Comparison of ENCODE assay signal across 37 mouse cellular contexts in genomic region chr1:72587532-72587931, GRCm38 (mm10). TPM values are rescaled to one million over a fixed set of nuclear protein-coding genes. Genes with fewer than 3 reads are reported as not detected.
"Had no signal": no experiment of that assay in that cellular context is flagged by ENCODE, and none has a peak within 500 bp of the region (broad histone marks: within the 10 kb centered on the region; RNA-seq: fewer than 3 reads in every experiment).

No protein-coding gene starts in this region.

- H3K4me3 ChIP-seq: heart, embryonic 12.5 days; heart, embryonic 13.5 days; heart, embryonic 15.5 days; hindbrain, embryonic 10.5 days; hindbrain, embryonic 12.5 days; hindbrain, embryonic 13.5 days; hindbrain, embryonic 15.5 days; intestine, embryonic 15.5 days; kidney, embryonic 15.5 days; layer of hippocampus, adult 2 months; left cerebral cortex, adult 2 months had no signal

- DNase-seq: heart, postnatal 10 days; heart, postnatal 14 days; heart, postnatal 36 days; heart, postnatal 4 days; kidney, adult 11 months; kidney, adult 18-20 months; kidney, adult 2 months; kidney, adult 8-10 months; kidney, adult 9 months; kidney, postnatal 10 days; kidney, postnatal 14 days; kidney, postnatal 25 days; kidney, postnatal 36 days; kidney, postnatal 4 days; layer of hippocampus, adult 9-11 months; layer of hippocampus, postnatal 36 days had no signal

- H3K27me3 ChIP-seq: heart, embryonic 12.5 days; heart, embryonic 13.5 days; heart, embryonic 15.5 days; hindbrain, embryonic 12.5 days; hindbrain, embryonic 13.5 days; hindbrain, embryonic 15.5 days; intestine, embryonic 15.5 days; kidney, embryonic 15.5 days had no signal

- H3K9me3 ChIP-seq: heart, embryonic 12.5 days; heart, embryonic 13.5 days; heart, embryonic 15.5 days; hindbrain, embryonic 10.5 days; hindbrain, embryonic 12.5 days; hindbrain, embryonic 13.5 days; hindbrain, embryonic 15.5 days; intestine, embryonic 15.5 days; kidney, embryonic 15.5 days had no signal

- H3K4me2 ChIP-seq: heart, embryonic 11.5 days; heart, embryonic 12.5 days; heart, embryonic 13.5 days; heart, embryonic 15.5 days; hindbrain, embryonic 12.5 days; hindbrain, embryonic 13.5 days; hindbrain, embryonic 14.5 days; hindbrain, embryonic 15.5 days; intestine, embryonic 15.5 days; kidney, embryonic 15.5 days had no signal

- H3K9ac ChIP-seq: heart, embryonic 12.5 days; heart, embryonic 13.5 days; heart, embryonic 15.5 days; hindbrain, embryonic 12.5 days; hindbrain, embryonic 13.5 days; hindbrain, embryonic 14.5 days; hindbrain, embryonic 15.5 days; intestine, embryonic 15.5 days; kidney, embryonic 15.5 days had no signal

- H3K27ac ChIP-seq: heart, embryonic 13.5 days; heart, embryonic 15.5 days; hindbrain, embryonic 10.5 days; hindbrain, embryonic 12.5 days; hindbrain, embryonic 13.5 days; hindbrain, embryonic 14.5 days; hindbrain, embryonic 15.5 days; hindbrain, postnatal 0 days; intestine, embryonic 15.5 days; kidney, embryonic 15.5 days; kidney, postnatal 0 days; layer of hippocampus, adult 2 months; left cerebral cortex, adult 2 months had no signal

RNA-seq across cellular contexts. Expression of gene March4, which starts 50.8 kb away (rescaled TPM):
- total RNA-seq: heart, postnatal 10 days; heart, postnatal 25 days; heart, postnatal 36 days; heart, postnatal 4 days; hematopoietic stem cell, adult 5-6 weeks had no signal
- polyA plus RNA-seq: heart, embryonic 11.5 days; heart, embryonic 12.5 days; heart, embryonic 13.5 days; heart, embryonic 16.5 days; heart, postnatal 0 days; inflammation-experienced regulatory T-cells, adult 6 months; kidney, embryonic 14.5 days; kidney, postnatal 0 days had no signal
